Mouse (Mus musculus) lung, embryonic 15.5 days (tissue): Measurements from ENCODE around the gene Hes5. TPM values are rescaled to one million over a fixed set of nuclear protein-coding genes. Genes with fewer than 3 reads are reported as not detected.
A peak's percentile ranks its signal among the peaks of the same experiment; 100 is the strongest.

Experiments
- ATAC-seq: fragments of 200-750 bp; cut with Nextera tagmentation; 2 replicates; pipeline ENCODE4 v1.8.0; 2017; ENCODE audit warnings: moderate number of reproducible peaks, borderline replicate concordance; ENCODE audit not compliant: low FRiP score, low TSS enrichment; ENCODE audit errors: extremely low read depth
- H3K27ac ChIP-seq: fragments of 300-500 bp; sonication (generic); 2 replicates; pipeline ENCODE4 v1.5.1; 2015; ENCODE audit warnings: moderate library complexity, mild to moderate bottlenecking, inconsistent platforms
- H3K27me3 ChIP-seq: fragments of 300-500 bp; sonication (generic); 2 replicates; pipeline ENCODE4 v1.6.1; 2015; ENCODE audit warnings: inconsistent platforms
- H3K36me3 ChIP-seq: fragments of 300-500 bp; sonication (generic); 2 replicates; pipeline ENCODE4 v1.6.1; 2015; ENCODE audit warnings: inconsistent platforms
- H3K4me1 ChIP-seq: fragments of 300-500 bp; sonication (generic); 2 replicates; pipeline ENCODE4 v1.6.1; 2015; ENCODE audit warnings: inconsistent platforms
- H3K4me2 ChIP-seq: fragments of 300-500 bp; sonication (generic); 2 replicates; pipeline ENCODE4 v1.6.1; 2015; ENCODE audit warnings: inconsistent platforms, mild to moderate bottlenecking, moderate library complexity
- H3K4me3 ChIP-seq: fragments of 300-500 bp; sonication (generic); 2 replicates; pipeline ENCODE4 v1.5.1; 2015; ENCODE audit warnings: mild to moderate bottlenecking, inconsistent platforms
- H3K9ac ChIP-seq: fragments of 300-500 bp; sonication (generic); 2 replicates; pipeline ENCODE4 v1.6.1; 2015; ENCODE audit warnings: inconsistent platforms
- H3K9me3 ChIP-seq: fragments of 300-500 bp; sonication (generic); 2 replicates; pipeline ENCODE4 v1.6.1; 2016; ENCODE audit warnings: inconsistent platforms
- WGBS: fragments of 180-500 bp; shearing (Covaris S2); methylation state at CpG from one replicate; pipeline ENCODE4 v1.1.7; 2015; 5-methylcytosine and 5-hydroxymethylcytosine counted together
- polyA plus RNA-seq: library from polyadenylated mRNA; unstranded; fragments of >200 nt; fragmentation: Nextera tagmentation; extraction: Ambion mirVana; gene quantifications from 2 replicates; pipeline ENCODE4 v1.2.1, GENCODE M21; 2015

The Hes5 gene
- polyA plus RNA-seq, 1 experiment from 2014 or later: 0.69 TPM

DNA sequence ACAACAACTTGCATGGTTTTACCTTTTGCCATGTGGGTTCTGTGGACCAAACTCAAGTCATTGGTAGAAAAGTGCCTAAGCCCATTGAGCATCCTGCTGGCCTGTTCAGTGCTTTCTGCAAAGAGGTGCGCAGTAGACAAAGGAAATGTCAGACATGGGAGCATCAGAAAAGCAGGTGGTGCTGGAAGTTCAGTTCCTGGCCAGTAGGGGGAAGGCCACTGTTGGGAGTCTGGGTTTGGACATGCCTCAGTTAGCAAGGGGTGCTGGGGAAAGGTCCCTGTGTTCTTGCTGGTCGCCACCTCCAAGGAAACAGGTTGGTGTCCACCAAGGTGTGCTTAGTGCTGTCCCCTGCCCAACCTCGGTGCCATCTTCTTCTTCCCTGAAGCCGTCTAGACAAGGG, 19.4 kb downstream of the Hes5 start:
- H3K4me2 ChIP-seq: no peak overlapping the region
- H3K4me3 ChIP-seq: no peak overlapping the region
- peaks cover 62% of the 10 kb centered on the region for H3K36me3 ChIP-seq
- H3K9ac ChIP-seq: no peak overlapping the region
- H3K9me3 ChIP-seq: no peaks in the 10 kb centered on the region
- H3K27me3 ChIP-seq: peaks cover 7% of the 10 kb centered on the region
- no peak for ATAC-seq
- no peak overlapping the region for H3K27ac ChIP-seq
- 87% methylated on average over 4 of the region's 4 CpGs for WGBS
- H3K4me1 ChIP-seq: no peaks in the 10 kb centered on the region

DNA sequence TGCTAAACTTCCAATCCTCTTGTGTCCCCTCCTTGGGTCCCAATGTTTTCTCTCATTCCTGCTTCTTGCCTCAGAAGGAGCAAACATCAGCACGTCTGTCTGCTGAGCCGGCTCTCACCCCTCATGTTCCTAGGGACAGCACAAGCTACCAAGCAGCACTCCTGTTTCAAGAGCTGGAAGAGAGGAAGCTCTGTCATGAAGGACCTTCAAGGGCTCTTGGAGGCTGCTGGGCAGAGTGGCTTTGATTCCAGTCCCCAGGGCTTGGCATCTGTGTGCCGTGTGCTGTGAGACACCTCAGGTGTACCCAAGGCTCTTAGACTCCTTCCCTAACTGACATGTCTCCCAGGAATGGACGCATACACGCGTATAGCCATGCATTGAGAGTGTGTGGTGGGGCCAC, 20.4 kb downstream of the Hes5 start:
- peak overlapping the region; percentile 61; the same call in 1 of the 2 replicates for H3K27ac ChIP-seq
- no peak overlapping the region for H3K4me2 ChIP-seq
- H3K4me3 ChIP-seq: no peak overlapping the region
- ATAC-seq: 0 out of 2 replicates have a peak, but pooled peaks have one; percentile 9
- H3K9me3 ChIP-seq: no peaks in the 10 kb centered on the region
- H3K36me3 ChIP-seq: peaks cover 53% of the 10 kb centered on the region
- 66% methylated on average over 6 of the region's 6 CpGs for WGBS
- peaks cover 5% of the 10 kb centered on the region for H3K4me1 ChIP-seq
- H3K9ac ChIP-seq: no peak overlapping the region
- H3K27me3 ChIP-seq: peaks cover 7% of the 10 kb centered on the region

DNA sequence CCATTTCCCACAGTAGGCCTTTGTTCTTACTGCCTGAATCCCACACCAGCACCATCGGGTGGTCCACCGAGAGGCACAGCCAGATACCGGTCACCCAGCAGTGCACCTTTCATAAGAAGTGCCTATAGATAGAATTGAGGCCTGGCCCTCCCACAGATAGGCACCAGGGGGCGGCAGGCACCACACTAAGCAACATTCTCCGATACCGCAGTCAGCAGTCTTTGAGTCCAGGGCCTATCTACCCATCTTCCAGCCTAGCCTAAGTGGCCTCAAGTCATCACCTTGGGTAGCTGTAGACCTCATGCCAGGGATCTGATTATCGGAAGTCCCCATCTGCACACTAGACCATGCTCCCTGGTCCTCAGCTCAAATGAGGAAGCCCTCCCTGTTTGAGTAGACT, 20.8 kb downstream of the Hes5 start:
- Histone ChIP-seq H3K27ac (peak overlapping the region; percentile 61; the same call in 1 of the 2 replicates), H3K27me3 (peaks cover 7% of the 10 kb centered on the region), H3K4me3 (no peak overlapping the region), H3K9ac (no peak overlapping the region), H3K4me1 (peaks cover 8% of the 10 kb centered on the region), H3K36me3 (peaks cover 48% of the 10 kb centered on the region), H3K9me3 (no peaks in the 10 kb centered on the region), H3K4me2 (no peak overlapping the region)
- 33% methylated on average over 7 of the region's 7 CpGs for WGBS
- peak; percentile 20; the same call in 1 of the 2 replicates for ATAC-seq

DNA sequence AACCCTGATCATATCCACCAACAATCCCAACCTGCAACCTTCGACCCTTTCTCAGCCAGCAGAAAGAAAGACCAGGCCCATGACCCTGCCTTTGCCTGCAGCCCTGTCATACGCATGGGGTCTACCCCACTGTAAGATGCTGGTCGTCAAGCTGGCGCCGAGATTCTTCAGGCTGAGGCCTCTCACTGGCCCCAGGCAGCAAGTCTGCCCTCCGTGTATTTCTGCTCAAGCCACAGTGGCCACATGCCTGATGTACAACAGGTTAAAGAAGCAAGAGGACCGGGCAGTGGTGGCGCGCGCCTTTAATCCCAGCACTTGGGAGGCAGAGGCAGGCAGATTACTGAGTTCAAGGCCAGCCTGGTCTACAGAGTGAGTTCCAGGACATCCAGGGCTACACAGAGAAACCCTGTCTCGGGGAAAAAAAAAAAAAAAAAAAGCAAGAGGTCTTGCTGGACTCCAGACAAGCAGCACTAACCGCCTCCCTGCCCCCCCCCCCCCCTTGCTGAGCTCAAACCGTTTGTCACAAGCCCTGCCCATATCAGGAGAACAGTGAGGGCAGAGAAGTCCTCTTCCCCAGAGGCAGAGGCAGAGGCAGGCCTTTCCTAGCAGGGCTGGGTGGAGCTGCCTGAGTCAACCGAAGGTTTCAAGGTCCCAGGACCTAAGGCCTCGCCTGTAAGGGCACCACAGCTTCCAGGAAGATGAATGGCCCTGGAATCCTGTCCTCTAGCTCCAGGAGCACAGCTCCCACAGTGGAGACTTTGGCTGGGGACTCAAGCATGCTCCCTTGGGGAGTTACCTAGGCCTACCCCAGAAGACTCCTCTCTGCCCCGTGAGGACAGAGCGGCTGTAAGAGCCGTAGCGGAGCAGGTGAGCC, 21.8 kb downstream of the Hes5 start:
- Histone ChIP-seq H3K4me1 (peaks cover 8% of the 10 kb centered on the region), H3K27me3 (peaks cover 7% of the 10 kb centered on the region), H3K27ac (no peak overlapping the region; the same call in 1 of the 2 replicates), H3K9me3 (no peaks in the 10 kb centered on the region), H3K9ac (no peak overlapping the region), H3K4me2 (no peak overlapping the region), H3K36me3 (peaks cover 39% of the 10 kb centered on the region), H3K4me3 (no peak overlapping the region)
- WGBS: 68% methylated on average over 18 of the region's 19 CpGs
- no peak for ATAC-seq

DNA sequence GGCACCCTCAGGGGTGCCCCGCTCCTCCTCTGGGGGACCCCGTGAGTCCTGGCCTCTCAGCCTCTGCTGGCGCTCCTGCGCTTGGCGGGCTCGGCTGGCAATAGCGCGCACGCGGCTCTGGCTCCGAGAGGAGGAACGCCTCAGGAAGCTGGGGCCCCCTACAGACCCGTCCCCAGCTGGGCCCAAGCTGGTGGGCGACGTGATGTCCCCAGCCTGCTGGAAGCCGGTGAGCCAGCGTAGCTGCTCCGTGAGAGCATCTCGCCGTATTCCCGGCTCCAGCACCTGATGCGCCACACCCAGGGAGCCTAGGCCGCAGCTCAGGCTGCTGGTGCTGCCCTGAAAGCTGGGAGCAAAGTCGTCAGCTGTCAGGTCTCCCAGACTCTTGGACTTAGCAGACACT, 23.0 kb downstream of the Hes5 start:
- H3K4me1 ChIP-seq: peaks cover 8% of the 10 kb centered on the region
- H3K9ac ChIP-seq: no peak overlapping the region
- WGBS: 19% methylated on average over 24 of the region's 24 CpGs
- H3K27me3 ChIP-seq: peaks cover 7% of the 10 kb centered on the region
- H3K9me3 ChIP-seq: no peaks in the 10 kb centered on the region
- H3K4me3 ChIP-seq: no peak overlapping the region
- ATAC-seq: no peak
- H3K27ac ChIP-seq: no peak overlapping the region
- no peak overlapping the region for H3K4me2 ChIP-seq
- peaks cover 26% of the 10 kb centered on the region for H3K36me3 ChIP-seq

DNA sequence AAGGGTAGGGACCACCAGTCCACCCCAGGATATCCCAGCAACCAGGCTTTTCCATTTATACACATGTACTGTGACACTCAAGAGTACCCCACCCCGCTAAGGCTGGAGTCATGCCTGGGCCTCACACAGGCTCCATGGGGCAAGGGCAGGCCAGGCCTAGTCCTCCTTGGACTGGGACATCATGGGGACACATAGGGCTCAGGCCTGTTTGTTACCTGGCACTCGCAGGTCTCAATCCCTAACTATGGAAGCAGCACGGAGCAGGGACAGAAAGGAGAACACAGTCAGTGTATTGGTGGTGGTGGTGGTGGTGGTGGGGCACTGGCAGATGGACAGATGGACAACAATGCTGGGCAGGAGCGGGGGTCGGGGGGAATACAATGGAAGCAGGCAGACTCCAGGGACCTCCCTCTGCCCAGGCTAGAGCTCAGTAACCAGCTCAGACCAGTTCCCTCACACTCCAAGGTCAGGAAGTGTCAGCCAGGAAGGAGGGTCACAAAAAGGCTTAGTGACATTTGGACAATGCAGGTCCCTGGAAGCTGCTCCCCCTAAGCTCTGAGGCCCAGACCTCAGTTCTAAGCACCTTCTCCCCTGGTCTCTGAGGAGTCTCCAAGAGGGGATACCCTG, 24.5 kb downstream of the Hes5 start:
- ATAC-seq: no peak
- 86% methylated on average over 5 of the region's 5 CpGs for WGBS
- no peak overlapping the region for H3K4me3 ChIP-seq

DNA sequence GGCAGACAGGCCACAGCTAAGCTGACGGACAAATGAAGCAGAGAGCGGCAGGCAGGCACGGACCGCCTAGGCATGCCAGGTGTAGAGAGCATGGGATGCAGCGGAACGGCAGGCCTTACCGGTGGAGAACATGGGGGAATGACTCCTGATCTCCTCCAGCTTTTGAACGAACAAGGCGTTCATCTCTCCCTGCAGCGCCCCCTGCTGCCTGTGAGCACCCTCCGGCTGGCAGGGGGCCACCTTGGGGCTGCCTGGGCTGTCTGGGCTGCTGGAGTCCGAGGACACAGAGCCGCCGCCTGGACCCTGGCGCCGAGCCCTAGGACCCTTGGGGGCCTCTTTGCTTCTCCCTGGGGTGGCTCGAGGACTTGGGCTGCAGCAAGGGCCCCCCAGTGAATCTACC, 25.4 kb downstream of the Hes5 start:
- no peak overlapping the region for H3K9ac ChIP-seq
- H3K4me2 ChIP-seq: peak overlapping the region; percentile 29
- 0 out of 2 replicates have a peak, but pooled peaks cover 3% of the 10 kb centered on the region for H3K36me3 ChIP-seq
- H3K4me1 ChIP-seq: peaks cover 8% of the 10 kb centered on the region
- H3K27ac ChIP-seq: no peak overlapping the region
- WGBS: 14% methylated on average over 17 of the region's 17 CpGs
- H3K27me3 ChIP-seq: peaks cover 7% of the 10 kb centered on the region
- H3K4me3 ChIP-seq: no peak overlapping the region
- ATAC-seq: no peak
- H3K9me3 ChIP-seq: no peaks in the 10 kb centered on the region

More for the DNA sequence above, 24.5 kb downstream of the Hes5 start:
- Histone ChIP-seq H3K36me3 (peaks cover 11% of the 10 kb centered on the region), H3K4me1 (peaks cover 8% of the 10 kb centered on the region), H3K4me2 (no peak overlapping the region), H3K27me3 (peaks cover 7% of the 10 kb centered on the region), H3K27ac (no peak overlapping the region), H3K9ac (no peak overlapping the region), H3K9me3 (no peaks in the 10 kb centered on the region)

DNA sequence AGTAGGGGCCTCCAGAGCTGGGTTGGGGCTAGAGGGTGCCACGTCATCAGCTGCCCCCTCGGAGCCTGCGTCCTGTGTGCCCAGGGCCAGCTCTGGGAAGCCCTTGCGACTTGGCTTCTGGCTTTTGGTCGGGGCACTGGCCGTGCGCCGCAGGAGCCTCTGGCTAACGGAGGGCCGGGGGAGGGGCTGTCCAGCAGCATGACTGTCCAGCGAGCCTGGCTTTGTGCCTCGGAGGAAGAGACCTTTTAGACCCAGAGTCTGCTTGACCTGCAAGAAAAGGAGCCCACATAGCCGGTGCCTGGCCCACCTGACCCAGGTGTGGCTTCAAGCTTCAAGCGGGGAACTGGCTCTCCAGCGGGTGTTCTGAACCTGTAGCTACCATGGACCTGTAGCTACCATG, 26.0 kb downstream of the Hes5 start:
- WGBS: 70% methylated on average over 15 of the region's 15 CpGs
- Histone ChIP-seq H3K9ac (no peak overlapping the region), H3K27ac (no peak overlapping the region), H3K4me2 (no peak overlapping the region), H3K4me1 (peaks cover 8% of the 10 kb centered on the region), H3K4me3 (no peak overlapping the region), H3K36me3 (no peaks in the 10 kb centered on the region), H3K27me3 (peaks cover 7% of the 10 kb centered on the region), H3K9me3 (no peaks in the 10 kb centered on the region)
- ATAC-seq: no peak

DNA sequence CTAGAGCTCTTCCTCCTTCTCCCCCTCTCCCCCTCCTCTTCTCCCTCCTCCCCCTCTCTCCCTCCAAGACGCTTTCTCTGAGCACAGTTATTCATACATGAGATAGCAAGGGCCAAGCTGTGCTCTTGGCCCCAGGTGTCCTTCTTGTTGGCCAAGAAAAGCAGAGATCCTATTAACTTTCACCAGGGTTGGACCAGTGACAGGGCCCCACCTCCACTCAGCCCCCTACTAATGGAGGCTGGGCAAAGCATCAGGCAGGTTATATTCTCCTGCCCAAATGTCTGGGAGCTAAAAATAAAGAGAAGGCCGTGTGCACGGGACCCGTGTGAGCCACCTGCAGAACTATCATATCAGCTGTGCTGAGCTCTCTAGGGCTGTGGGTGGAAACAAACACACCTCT, 34.2 kb downstream of the Hes5 start:
- peaks cover 5% of the 10 kb centered on the region for H3K4me1 ChIP-seq
- no peaks in the 10 kb centered on the region for H3K9me3 ChIP-seq
- ATAC-seq: no peak
- no peaks in the 10 kb centered on the region for H3K36me3 ChIP-seq
- 65% methylated on average over 4 of the region's 4 CpGs for WGBS
- no peak overlapping the region for H3K27ac ChIP-seq
- no peaks in the 10 kb centered on the region for H3K27me3 ChIP-seq
- no peak overlapping the region for H3K9ac ChIP-seq
- H3K4me3 ChIP-seq: no peak overlapping the region
- no peak overlapping the region for H3K4me2 ChIP-seq

DNA sequence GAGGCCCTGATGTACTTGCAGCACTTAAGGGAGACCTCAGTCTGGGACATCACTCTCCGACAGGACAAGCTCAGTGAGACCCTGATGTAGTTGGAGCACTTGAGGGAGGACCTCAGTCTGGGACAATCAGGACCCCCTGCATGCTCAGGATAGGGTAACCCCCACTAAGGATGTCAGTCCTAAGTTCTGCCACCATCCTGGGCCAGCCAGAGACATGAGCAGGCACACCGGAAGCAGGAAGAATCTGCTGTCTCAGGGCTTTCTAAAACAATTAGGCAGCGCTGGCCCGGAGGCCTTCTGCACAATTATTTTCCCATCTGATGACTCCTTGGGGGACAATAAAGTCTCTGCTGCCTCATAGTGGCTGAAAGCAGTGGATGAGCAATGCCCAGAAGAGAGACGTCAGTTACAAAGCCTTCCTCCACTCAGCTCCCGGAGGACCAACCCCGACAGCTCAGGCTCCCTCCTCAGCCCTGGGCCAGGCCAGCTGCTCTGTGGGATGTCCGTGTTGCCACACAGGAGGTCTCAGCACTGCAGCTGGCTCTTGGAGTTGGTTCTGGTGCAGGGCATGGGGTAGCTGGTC, 35.9 kb downstream of the Hes5 start:
- ATAC-seq: peak; percentile 17; the same call in 1 of the 2 replicates
- Histone ChIP-seq H3K4me1 (peaks cover 12% of the 10 kb centered on the region), H3K9ac (no peak overlapping the region), H3K4me2 (no peak overlapping the region), H3K27ac (no peak overlapping the region), H3K9me3 (no peaks in the 10 kb centered on the region), H3K27me3 (no peaks in the 10 kb centered on the region), H3K36me3 (no peaks in the 10 kb centered on the region), H3K4me3 (no peak overlapping the region)
- WGBS: 38% methylated on average over 8 of the region's 8 CpGs

DNA sequence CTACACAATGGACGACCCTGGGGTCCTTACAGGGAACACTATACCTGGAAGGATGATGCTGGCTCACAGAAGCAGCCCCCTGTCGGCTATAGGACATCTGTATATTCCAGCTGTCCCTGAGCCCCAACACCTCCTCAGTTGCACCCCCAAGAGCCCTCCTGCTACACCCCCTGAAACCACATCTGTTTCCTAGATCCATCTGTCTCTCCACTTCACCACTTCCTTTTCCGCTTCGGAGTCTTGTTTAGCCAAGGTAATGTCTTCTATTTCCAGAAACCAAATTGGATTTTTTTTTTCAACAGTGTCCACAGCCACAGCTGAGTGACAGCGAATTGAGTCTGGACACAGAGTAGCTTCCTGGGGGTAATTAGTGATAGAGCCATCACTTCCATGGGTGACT, 38.7 kb downstream of the Hes5 start:
- H3K27ac ChIP-seq: no peak overlapping the region
- no peak for ATAC-seq
- no peaks in the 10 kb centered on the region for H3K36me3 ChIP-seq
- no peak overlapping the region for H3K4me2 ChIP-seq
- no peaks in the 10 kb centered on the region for H3K27me3 ChIP-seq
- H3K4me3 ChIP-seq: no peak overlapping the region
- no peak overlapping the region for H3K9ac ChIP-seq
- WGBS: 66% methylated on average over 5 of the region's 5 CpGs
- peaks cover 12% of the 10 kb centered on the region for H3K4me1 ChIP-seq
- no peaks in the 10 kb centered on the region for H3K9me3 ChIP-seq

DNA sequence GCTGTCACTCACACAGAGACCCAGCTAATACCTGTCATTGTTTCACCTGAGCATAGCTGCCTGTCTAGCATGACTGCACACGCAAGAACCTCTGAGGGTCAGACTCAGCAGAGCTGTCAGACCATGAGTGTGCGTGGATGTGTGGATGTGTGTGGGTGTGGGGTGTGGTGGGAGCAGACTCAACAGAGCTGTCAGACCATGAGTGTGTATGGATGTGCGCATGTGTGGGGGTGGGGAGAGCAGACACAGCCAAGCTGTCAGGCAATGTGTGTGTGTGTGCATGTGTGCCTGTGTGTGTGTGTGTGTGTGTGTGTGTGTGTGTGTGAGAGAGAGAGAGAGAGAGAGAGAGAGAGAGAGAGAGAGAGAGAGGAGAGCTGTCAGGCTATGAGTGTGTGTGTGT, 44.6 kb downstream of the Hes5 start:
- H3K4me2 ChIP-seq: no peak overlapping the region
- H3K9me3 ChIP-seq: no peaks in the 10 kb centered on the region
- peaks cover 2% of the 10 kb centered on the region for H3K4me1 ChIP-seq
- WGBS: 63% methylated on average over 3 of the region's 3 CpGs
- H3K27me3 ChIP-seq: no peaks in the 10 kb centered on the region
- ATAC-seq: no peak
- no peak overlapping the region for H3K27ac ChIP-seq
- H3K9ac ChIP-seq: no peak overlapping the region
- no peak overlapping the region for H3K4me3 ChIP-seq
- H3K36me3 ChIP-seq: no peaks in the 10 kb centered on the region
